Mouse (Mus musculus) left cerebral cortex, postnatal 36 days (tissue): Measurements from ENCODE around the gene Cep164. TPM values are rescaled to one million over a fixed set of nuclear protein-coding genes. Genes with fewer than 3 reads are reported as not detected.

ENCODE experiments used
- DNase-seq, 2 experiments: peaks; one replicate each; pipeline ENCODE4 v3.0.0; 2021 to 2022; ENCODE audit warnings: low spot score in 2 of 2, mixed read lengths in 1 of 2
- intact Hi-C: fragments of 180-260 bp; cut with DNase I; formaldehyde crosslinking; loops from one replicate; pipeline ENCODE4 v1.15.1; 2025
- total RNA-seq, 2 experiments: library from RNA; stranded (reverse); gene quantifications; 2 replicates each; pipeline ENCODE4 v1.2.3; 2021

Gene Cep164
- total RNA-seq, 2 experiments from 2014 or later: 10.9 to 16.3 TPM

DNA sequence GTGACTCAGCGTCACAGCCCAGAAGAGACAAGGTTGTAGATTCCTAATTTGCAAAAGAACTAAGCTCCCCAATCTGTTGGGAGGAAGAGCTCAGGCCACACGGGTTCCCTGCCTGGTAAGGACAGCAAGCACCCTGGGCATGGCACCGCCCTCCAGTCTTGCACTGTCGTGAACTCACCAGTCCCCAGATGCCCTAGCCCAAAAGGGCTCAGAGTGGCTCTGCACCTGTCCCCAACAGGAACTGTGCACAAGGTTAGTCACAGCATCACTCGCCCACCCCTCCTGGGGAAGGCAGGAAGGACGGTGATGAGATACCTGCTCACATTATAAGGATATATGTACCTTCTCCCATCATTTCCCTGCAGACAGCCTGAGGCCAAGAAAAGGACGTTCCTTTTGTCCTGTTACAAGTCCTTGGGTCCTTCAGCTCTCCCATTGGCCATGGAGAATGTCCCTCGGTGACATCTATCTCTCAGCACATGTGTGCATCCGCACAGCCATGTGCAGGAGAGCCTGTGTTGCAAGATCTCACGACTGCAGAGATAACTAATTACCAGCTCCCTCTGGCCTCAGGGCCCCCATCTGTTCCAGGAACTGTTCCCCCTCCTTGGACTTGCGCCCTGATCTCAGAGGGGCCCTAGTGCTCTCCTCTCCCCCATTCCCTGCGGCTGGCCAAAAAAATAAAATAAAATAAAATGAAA is 89.3 kb downstream of the Cep164 start:
- DNase-seq: no peak
- intact Hi-C loops: no loop called here

DNA sequence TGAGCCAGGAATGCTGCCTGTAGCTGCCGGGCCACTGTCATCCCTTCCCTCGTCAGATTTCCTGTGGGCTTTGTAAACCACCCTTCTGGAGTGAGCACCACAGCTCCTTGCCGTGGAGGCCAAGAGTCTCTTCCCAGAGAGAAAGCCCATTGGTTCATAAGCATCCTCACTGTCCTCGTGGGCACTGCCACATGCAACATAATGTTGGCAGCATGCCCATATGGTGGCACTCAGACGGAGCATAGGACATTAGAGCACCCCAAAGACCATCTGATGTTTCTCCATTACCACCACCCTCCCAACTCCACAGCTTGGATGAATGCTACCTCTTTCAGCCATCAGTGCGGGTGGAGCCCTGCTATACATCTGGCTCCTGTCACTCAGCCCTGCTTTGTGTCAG is 95.2 kb downstream of the Cep164 start:
- no peak for DNase-seq
- intact Hi-C loops: no loop called here

DNA sequence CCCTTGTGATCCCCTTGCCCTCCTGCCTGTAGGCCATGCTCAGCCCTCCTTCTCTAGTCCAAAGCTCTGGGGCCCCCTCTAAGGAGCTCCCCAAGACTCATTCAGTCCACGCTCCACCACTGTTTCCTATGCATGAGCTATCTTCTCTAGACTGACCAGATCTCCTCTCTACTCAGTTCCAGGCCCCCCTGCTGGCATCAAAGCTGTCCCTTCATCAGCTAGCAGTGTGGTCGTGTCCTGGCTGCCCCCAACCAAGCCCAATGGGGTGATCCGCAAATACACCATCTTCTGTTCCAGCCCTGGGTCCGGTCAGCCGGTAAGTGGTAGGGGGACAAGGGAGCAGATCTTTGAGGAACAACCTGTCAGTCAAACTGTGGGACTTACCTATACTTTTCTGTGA is 96.6 kb downstream of the Cep164 start:
- intact Hi-C loops: no loop called here
- no peak for DNase-seq

DNA sequence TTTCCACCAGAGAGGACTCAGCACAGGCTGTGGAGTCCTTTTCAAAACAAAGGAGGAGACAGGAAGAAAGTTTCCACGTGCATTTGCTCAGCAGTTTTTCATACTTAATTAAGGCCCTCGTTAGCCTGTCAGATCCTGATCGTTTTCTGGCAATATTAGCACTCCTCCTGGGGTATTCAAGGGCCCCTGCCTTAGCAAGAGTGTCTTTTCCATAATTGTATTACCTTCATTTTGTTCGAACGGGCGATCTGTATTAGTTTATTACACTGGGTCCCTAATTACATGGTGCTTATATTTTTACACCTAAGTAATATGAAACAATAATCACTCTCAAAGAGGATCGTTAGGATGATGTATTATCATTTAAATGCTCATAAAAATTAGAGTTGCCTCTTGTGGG is 108.5 kb downstream of the Cep164 start:
- intact Hi-C loops: no loop called here
- no peak for DNase-seq

Other genes with a start within 250 kb of the Cep164 start
- 10 to 100 TPM; 88.4 to 89.3 TPM for gene Bace1, start 9.9 kb upstream of the Cep164 start, total RNA-seq
- gene Pcsk7, start 77.8 kb upstream of the Cep164 start, total RNA-seq: 10 to 100 TPM; 19.1 to 28.9 TPM
- 10 to 100 TPM; 69.9 to 79.9 TPM for gene Rnf214, start 78.2 kb upstream of the Cep164 start, total RNA-seq
- 10 to 100 TPM in 1 of 2 experiments, 1 to 10 TPM in 1; 9.9 to 10.1 TPM for gene Tagln, start 107.4 kb upstream of the Cep164 start, total RNA-seq
- 10 to 100 TPM; 82.3 to 88.8 TPM for gene Sidt2, start 126.6 kb upstream of the Cep164 start, total RNA-seq
- 100 to 1,000 TPM; 210 to 220 TPM for gene Pafah1b2, start 184.0 kb upstream of the Cep164 start, total RNA-seq
- gene Sik3, start 184.1 kb upstream of the Cep164 start, total RNA-seq: 100 to 1,000 TPM; 119 to 130 TPM